Mouse (Mus musculus) hindbrain, embryonic 14.5 days (tissue): ENCODE measurements around the gene Apom. TPM values are rescaled to one million over a fixed set of nuclear protein-coding genes. Genes with fewer than 3 reads are reported as not detected.

ENCODE experiments used
- ATAC-seq: fragments of 200-750 bp; cut with Nextera tagmentation; 2 replicates; pipeline ENCODE4 v1.8.0; 2017; ENCODE audit warnings: moderate number of reproducible peaks, mild to moderate bottlenecking, moderate TSS enrichment, moderate library complexity; ENCODE audit not compliant: low FRiP score
- DNase-seq: peaks from one replicate; pipeline ENCODE4 v3.0.0-alpha.2; 2015; ENCODE audit warnings: low spot score
- H3K27ac ChIP-seq: fragments of 300-500 bp; sonication (generic); 2 replicates; pipeline ENCODE4 v1.5.1; 2014; ENCODE audit warnings: mild to moderate bottlenecking, moderate library complexity
- H3K27me3 ChIP-seq: fragments of 300-500 bp; sonication (generic); 2 replicates; pipeline ENCODE4 v1.6.1; 2014; ENCODE audit warnings: mild to moderate bottlenecking, low read length, mixed read lengths; ENCODE audit not compliant: control insufficient read depth, insufficient read depth
- H3K36me3 ChIP-seq: fragments of 300-500 bp; sonication (generic); replicated peaks from 2 replicates; pipeline ENCODE4 v1.6.1; 2014; ENCODE audit not compliant: control insufficient read depth, insufficient read depth
- H3K4me1 ChIP-seq: fragments of 300-500 bp; sonication (generic); replicated peaks from 2 replicates; pipeline ENCODE4 v1.6.1; 2014; ENCODE audit warnings: antibody characterized with exemption, low read length, mixed read lengths; ENCODE audit not compliant: control insufficient read depth, insufficient read depth
- H3K4me2 ChIP-seq: fragments of 300-500 bp; sonication (generic); replicated peaks from 2 replicates; pipeline ENCODE4 v1.6.1; 2014; ENCODE audit warnings: mild to moderate bottlenecking, moderate library complexity
- H3K4me3 ChIP-seq: fragments of 300-500 bp; sonication (generic); replicated peaks from 2 replicates; pipeline ENCODE4 v1.5.1; 2014; ENCODE audit warnings: mild to moderate bottlenecking, low read length
- H3K9ac ChIP-seq: fragments of 300-500 bp; sonication (generic); 2 replicates; pipeline ENCODE4 v1.6.1; 2014
- H3K9me3 ChIP-seq: fragments of 300-500 bp; sonication (generic); 2 replicates; pipeline ENCODE4 v1.6.1; 2016; ENCODE audit warnings: low read length; ENCODE audit not compliant: control insufficient read depth
- WGBS: fragments of 180-500 bp; shearing (Covaris S2); extraction: QIAGEN DNeasy Blood & Tissue Kit; methylation state at CpG from one replicate; pipeline ENCODE4 v1.1.7; 2014; 5-methylcytosine and 5-hydroxymethylcytosine counted together
- polyA plus RNA-seq: library from polyadenylated mRNA; unstranded; fragments of >200 nt; fragmentation: Nextera tagmentation; extraction: Ambion mirVana; gene quantifications from 2 replicates; pipeline ENCODE4 v1.2.1, GENCODE M21; 2014

Gene Apom
- polyA plus RNA-seq, 1 experiment from 2014 or later = 0.39 TPM

- no peak overlapping the region for H3K27ac ChIP-seq
- H3K27me3 ChIP-seq = no peaks in the 10 kb centered on the region
- no peak for DNase-seq
- H3K4me1 ChIP-seq = no peaks in the 10 kb centered on the region
- H3K36me3 ChIP-seq = no peaks in the 10 kb centered on the region
- H3K4me3 ChIP-seq = no peak overlapping the region
- H3K9me3 ChIP-seq = no peaks in the 10 kb centered on the region
- no peak for ATAC-seq
- H3K4me2 ChIP-seq = no peak overlapping the region
- 77% methylated on average over 3 of the region's 3 CpGs for WGBS
- no peak overlapping the region for H3K9ac ChIP-seq
These were observed 47.8 kb downstream of the Apom start for GRCm38 (mm10) chr17:35083929-35084497.

GRCm38 (mm10) chr17:35082841-35083576 lies 48.8 kb downstream of the Apom start:
- Histone ChIP-seq H3K36me3 (no peaks in the 10 kb centered on the region), H3K4me3 (no peak overlapping the region), H3K9me3 (no peaks in the 10 kb centered on the region), H3K4me1 (no peaks in the 10 kb centered on the region), H3K4me2 (no peak overlapping the region), H3K9ac (no peak overlapping the region), H3K27ac (no peak overlapping the region), H3K27me3 (no peaks in the 10 kb centered on the region)
- 86% methylated on average over 16 of the region's 16 CpGs for WGBS
- ATAC-seq (no peak), DNase-seq (no peak)

- 66% methylated on average over 4 of the region's 4 CpGs for WGBS
- Histone ChIP-seq H3K4me1 (0 out of 2 replicates have a peak, but pooled peaks cover 5% of the 10 kb centered on the region), H3K4me3 (no peak overlapping the region), H3K27ac (no peak overlapping the region), H3K9me3 (no peaks in the 10 kb centered on the region), H3K36me3 (no peaks in the 10 kb centered on the region), H3K9ac (peak overlapping the region; percentile 11; the same call in 1 of the 2 replicates), H3K27me3 (no peaks in the 10 kb centered on the region), H3K4me2 (no peak overlapping the region)
- DNase-seq = no peak
- ATAC-seq = no peak
These were observed 51.1 kb downstream of the Apom start for GRCm38 (mm10) chr17:35080710-35081109.

- H3K4me3 ChIP-seq = no peak overlapping the region
- no peak overlapping the region for H3K27ac ChIP-seq
- no peaks in the 10 kb centered on the region for H3K36me3 ChIP-seq
- 72% methylated on average over 6 of the region's 6 CpGs for WGBS
- ATAC-seq = no peak
- no peak overlapping the region for H3K9ac ChIP-seq
- H3K27me3 ChIP-seq = no peaks in the 10 kb centered on the region
- H3K4me1 ChIP-seq = 0 out of 2 replicates have a peak, but pooled peaks cover 5% of the 10 kb centered on the region
- no peak overlapping the region for H3K4me2 ChIP-seq
- DNase-seq = no peak
- H3K9me3 ChIP-seq = no peaks in the 10 kb centered on the region
These were observed 51.6 kb downstream of the Apom start for GRCm38 (mm10) chr17:35080248-35080647.

- H3K4me2 ChIP-seq = no peak overlapping the region
- H3K4me1 ChIP-seq = 0 out of 2 replicates have a peak, but pooled peaks cover 5% of the 10 kb centered on the region
- no peak overlapping the region for H3K9ac ChIP-seq
- DNase-seq = no peak
- 70% methylated on average over 9 of the region's 9 CpGs for WGBS
- H3K27me3 ChIP-seq = no peaks in the 10 kb centered on the region
- H3K9me3 ChIP-seq = no peaks in the 10 kb centered on the region
- H3K4me3 ChIP-seq = no peak overlapping the region
- no peaks in the 10 kb centered on the region for H3K36me3 ChIP-seq
- H3K27ac ChIP-seq = no peak overlapping the region
- ATAC-seq = no peak
These were observed 52.1 kb downstream of the Apom start for GRCm38 (mm10) chr17:35079778-35080177.

Other genes with a start within 250 kb of the Apom start
- gene C2, start 233.8 kb downstream of the Apom start, polyA plus RNA-seq = 1.2 and 1.8 TPM in 2 replicates
- 72.6 and 82.1 TPM in 2 replicates for gene Ehmt2, start 233.6 kb downstream of the Apom start, polyA plus RNA-seq
- 0.11 and 0.12 TPM in 2 replicates for gene Slc44a4, start 217.6 kb downstream of the Apom start, polyA plus RNA-seq
- 26.9 and 27.2 TPM in 2 replicates for gene Neu1, start 200.8 kb downstream of the Apom start, polyA plus RNA-seq
- 0.34 and 0.56 TPM in 2 replicates for gene Hspa1b, start 172.8 kb downstream of the Apom start, polyA plus RNA-seq
- gene Gm20481, start 162.1 kb downstream of the Apom start, polyA plus RNA-seq = not detected in 2 replicates
- gene Hspa1a, start 159.9 kb downstream of the Apom start, polyA plus RNA-seq = 7.5 and 11.6 TPM in 2 replicates
- 1.9 TPM in 2 replicates for gene Hspa1l, start 159.3 kb downstream of the Apom start, polyA plus RNA-seq
- gene Lsm2, start 150.2 kb downstream of the Apom start, polyA plus RNA-seq = 92.9 and 97.8 TPM in 2 replicates
- 51.0 and 51.6 TPM in 2 replicates for gene Vars, start 131.1 kb downstream of the Apom start, polyA plus RNA-seq
- 0.13 and 0.16 TPM in 2 replicates for gene Vwa7, start 115.5 kb downstream of the Apom start, polyA plus RNA-seq
- 1.4 and 1.7 TPM in 2 replicates for gene Sapcd1, start 104.0 kb downstream of the Apom start, polyA plus RNA-seq
- 1.5 and 2.4 TPM in 2 replicates for gene Msh5, start 85.3 kb downstream of the Apom start, polyA plus RNA-seq
- 23.8 and 24.7 TPM in 2 replicates for gene Clic1, start 82.1 kb downstream of the Apom start, polyA plus RNA-seq
- gene Ddah2, start 73.0 kb downstream of the Apom start, polyA plus RNA-seq = 295 and 328 TPM in 2 replicates
- not detected in 2 replicates for gene Ly6g6c, start 66.7 kb downstream of the Apom start, polyA plus RNA-seq
- 0.21 and 0.42 TPM in 2 replicates for gene Mpig6b, start 65.9 kb downstream of the Apom start, polyA plus RNA-seq
- gene Ly6g6e, start 55.1 kb downstream of the Apom start, polyA plus RNA-seq = not detected in 2 replicates
- gene Ly6g6d, start 54.0 kb downstream of the Apom start, polyA plus RNA-seq = 0.82 and 0.94 TPM in 2 replicates
- gene Ly6g6f, start 46.4 kb downstream of the Apom start, polyA plus RNA-seq = 0.23 TPM in 1 of 2 replicates, not detected in the other
- gene Abhd16a, start 42.8 kb downstream of the Apom start, polyA plus RNA-seq = 86.8 and 89.1 TPM in 2 replicates
- gene Ly6g5c, start 23.8 kb downstream of the Apom start, polyA plus RNA-seq = not detected in 2 replicates
- gene Ly6g5b, start 16.6 kb downstream of the Apom start, polyA plus RNA-seq = 0.44 and 1.0 TPM in 2 replicates
- gene Gpank1, start 10.6 kb downstream of the Apom start, polyA plus RNA-seq = 21.9 and 22.0 TPM in 2 replicates
- 321 and 339 TPM in 2 replicates for gene Csnk2b, start 10.0 kb downstream of the Apom start, polyA plus RNA-seq
- gene D17H6S53E, start 5.7 kb downstream of the Apom start, polyA plus RNA-seq = 6.0 and 6.2 TPM in 2 replicates
- gene Bag6, start 3.1 kb upstream of the Apom start, polyA plus RNA-seq = 90.2 and 98.2 TPM in 2 replicates
- gene Prrc2a, start 32.8 kb upstream of the Apom start, polyA plus RNA-seq = 152 and 168 TPM in 2 replicates
- gene Aif1, start 44.0 kb upstream of the Apom start, polyA plus RNA-seq = 7.8 and 8.7 TPM in 2 replicates
- gene Lst1, start 56.4 kb upstream of the Apom start, polyA plus RNA-seq = 8.2 and 13.3 TPM in 2 replicates
- 0.29 and 0.39 TPM in 2 replicates for gene Ltb, start 62.4 kb upstream of the Apom start, polyA plus RNA-seq
- not detected in 2 replicates for gene Tnf, start 70.0 kb upstream of the Apom start, polyA plus RNA-seq
- 0.23 and 0.55 TPM in 2 replicates for gene Lta, start 73.3 kb upstream of the Apom start, polyA plus RNA-seq
- not detected in 2 replicates for gene Gm16181, start 88.8 kb upstream of the Apom start, polyA plus RNA-seq
- 122 and 138 TPM in 2 replicates for gene Atp6v1g2, start 101.6 kb upstream of the Apom start, polyA plus RNA-seq
- 3.5 and 3.8 TPM in 2 replicates for gene Nfkbil1, start 103.7 kb upstream of the Apom start, polyA plus RNA-seq
- 341 and 346 TPM in 2 replicates for gene Ddx39b, start 109.7 kb upstream of the Apom start, polyA plus RNA-seq
- 95.5 and 98.1 TPM in 2 replicates for gene H2-D1, start 130.7 kb upstream of the Apom start, polyA plus RNA-seq
- 0.25 and 0.27 TPM in 2 replicates for gene H2-Q1, start 188.4 kb upstream of the Apom start, polyA plus RNA-seq
- gene H2-Q2, start 210.2 kb upstream of the Apom start, polyA plus RNA-seq = 3.0 and 3.1 TPM in 2 replicates
- gene H2-Q4, start 247.6 kb upstream of the Apom start, polyA plus RNA-seq = 0.59 and 0.74 TPM in 2 replicates